Mouse (Mus musculus) embryonic facial prominence, embryonic 10.5 days (tissue): ENCODE measurements around the gene Gm14327. TPM values are rescaled to one million over a fixed set of nuclear protein-coding genes. Genes with fewer than 3 reads are reported as not detected.
"Not testable (repeated sequence)": the region's sequence is repeated elsewhere in the genome, so short reads cannot be mapped to it uniquely, and the experiment has no call there.

Experiments
- DNase-seq: peaks from one replicate; pipeline ENCODE4 v3.0.0-alpha.2; 2017; ENCODE audit warnings: low spot score
- H3K27ac ChIP-seq: fragments of 300-500 bp; sonication (generic); replicated peaks from 2 replicates; pipeline ENCODE4 v1.5.1; 2016; ENCODE audit warnings: mild to moderate bottlenecking
- H3K27me3 ChIP-seq: fragments of 300-500 bp; sonication (generic); replicated peaks from 2 replicates; pipeline ENCODE4 v1.6.1; 2016; ENCODE audit warnings: low read depth, mild to moderate bottlenecking; ENCODE audit not compliant: poor library complexity, severe bottlenecking
- H3K36me3 ChIP-seq: fragments of 300-500 bp; sonication (generic); replicated peaks from 2 replicates; pipeline ENCODE4 v1.6.1; 2016; ENCODE audit warnings: mild to moderate bottlenecking, moderate library complexity
- H3K4me1 ChIP-seq: fragments of 300-500 bp; sonication (generic); 2 replicates; pipeline ENCODE4 v1.6.1; 2016
- H3K4me3 ChIP-seq: fragments of 300-500 bp; sonication (generic); 2 replicates; pipeline ENCODE4 v1.5.1; 2016; ENCODE audit warnings: mild to moderate bottlenecking, moderate library complexity
- H3K9me3 ChIP-seq: fragments of 300-500 bp; sonication (generic); 2 replicates; pipeline ENCODE4 v1.6.1; 2016; ENCODE audit warnings: mild to moderate bottlenecking
- WGBS: fragments of 180-500 bp; shearing (Covaris S2); methylation state at CpG from one replicate; pipeline ENCODE4 v1.1.7; 2016; 5-methylcytosine and 5-hydroxymethylcytosine counted together
- polyA plus RNA-seq: library from polyadenylated mRNA; unstranded; fragments of >200 nt; fragmentation: Nextera tagmentation; extraction: Ambion mirVana; gene quantifications from 2 replicates; pipeline ENCODE4 v1.2.1, GENCODE M21; 2016

Gm14327 gene
- 2.9 and 3.4 TPM in 2 replicates for polyA plus RNA-seq

GRCm38 (mm10) chr2:177897046-177897578 is at the start of gene Gm14327:
Gene Gm14327, plus strand, starts transcription at chr2:177897096.
- not testable (repeated sequence) for H3K27me3 ChIP-seq, DNase-seq, H3K9me3 ChIP-seq, H3K4me1 ChIP-seq, H3K36me3 ChIP-seq, H3K27ac ChIP-seq
- 50% methylated on average over 12 of the region's 13 CpGs for WGBS
- peak within 1 kb of the TSS; percentile 38; the same call in 1 of the 2 replicates for H3K4me3 ChIP-seq

DNA sequence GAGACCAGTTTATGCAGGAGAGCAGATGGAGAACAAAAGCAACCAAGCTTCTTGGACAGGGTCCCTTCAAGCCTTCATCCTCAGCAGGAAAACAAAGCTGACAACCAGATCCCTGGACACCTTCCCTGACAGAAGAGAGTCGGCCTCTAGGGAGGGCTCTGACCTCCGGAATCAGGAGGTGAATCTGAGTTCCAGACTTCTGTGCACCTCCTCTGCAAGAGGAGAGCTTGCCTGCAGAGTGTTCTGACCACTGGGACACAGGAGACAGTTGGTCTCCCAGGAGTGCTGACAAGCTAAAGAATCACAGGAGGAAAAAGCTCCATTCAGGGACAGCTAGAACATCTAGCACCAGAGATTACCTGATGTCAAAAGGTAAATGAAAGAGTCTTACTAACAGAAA is 34.6 kb upstream of the Gm14327 start:
- WGBS, result 94% methylated on average over 2 of the region's 2 CpGs
- not testable (repeated sequence) for DNase-seq, H3K27me3 ChIP-seq

GRCm38 (mm10) chr2:177887743-177888142 is 9.2 kb upstream of the Gm14327 start:
- H3K9me3 ChIP-seq, DNase-seq, H3K27ac ChIP-seq, H3K4me3 ChIP-seq, H3K36me3 ChIP-seq, H3K4me1 ChIP-seq, H3K27me3 ChIP-seq: not testable (repeated sequence)
- 93% methylated on average over 14 of the region's 14 CpGs for WGBS

More for the DNA sequence above, 34.6 kb upstream of the Gm14327 start:
- H3K36me3 ChIP-seq, H3K4me1 ChIP-seq, H3K9me3 ChIP-seq, H3K27ac ChIP-seq, H3K4me3 ChIP-seq: not testable (repeated sequence)

DNA sequence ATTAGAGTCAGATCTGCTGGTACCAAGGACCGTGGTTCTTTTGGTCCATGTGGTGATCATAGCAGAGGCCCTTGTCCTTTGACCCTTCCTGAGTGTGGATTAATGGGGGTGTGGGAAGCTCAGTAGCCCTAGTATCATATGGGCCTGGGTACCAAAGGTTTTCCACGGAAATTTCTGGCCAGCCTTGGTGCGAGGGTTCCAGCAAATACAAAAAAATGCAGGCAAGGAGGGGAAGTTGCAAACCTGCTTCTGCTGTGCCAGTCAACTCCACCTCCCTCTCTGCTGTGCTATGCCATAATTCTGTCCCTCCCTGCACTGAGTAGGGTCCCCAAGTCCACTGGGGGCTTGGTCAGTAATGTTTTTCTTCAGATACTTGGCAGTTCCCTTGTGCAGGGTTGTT is 1.3 kb downstream of the Gm14327 start:
- H3K27me3 ChIP-seq, H3K9me3 ChIP-seq, DNase-seq, H3K36me3 ChIP-seq, H3K4me3 ChIP-seq, H3K27ac ChIP-seq, H3K4me1 ChIP-seq: not testable (repeated sequence)
- WGBS, result 86% methylated on average over 2 of the region's 3 CpGs

DNA sequence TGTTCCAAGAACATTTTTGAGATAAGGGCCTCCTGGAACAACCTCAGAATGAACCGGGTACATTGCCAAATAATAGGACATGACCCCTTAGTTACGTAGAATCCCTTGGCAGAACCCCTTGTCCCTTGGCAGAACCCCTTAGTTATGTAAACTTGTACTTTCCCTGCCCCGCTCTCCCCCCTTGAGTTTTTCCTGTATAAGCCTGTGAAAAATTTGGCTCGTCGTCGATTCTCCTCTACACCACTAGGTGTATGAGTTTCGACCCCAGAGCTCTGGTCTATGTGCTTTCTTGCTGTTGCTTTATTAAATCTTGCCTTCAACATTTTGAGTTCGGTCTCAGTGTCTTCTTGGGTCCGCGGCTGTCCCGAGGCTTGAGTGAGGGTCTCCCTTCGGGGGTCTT is 6.4 kb downstream of the Gm14327 start:
- not testable (repeated sequence) for DNase-seq, H3K4me1 ChIP-seq, H3K27me3 ChIP-seq, H3K36me3 ChIP-seq, H3K4me3 ChIP-seq, H3K27ac ChIP-seq, H3K9me3 ChIP-seq
- WGBS, result 97% methylated on average over 5 of the region's 12 CpGs

DNA sequence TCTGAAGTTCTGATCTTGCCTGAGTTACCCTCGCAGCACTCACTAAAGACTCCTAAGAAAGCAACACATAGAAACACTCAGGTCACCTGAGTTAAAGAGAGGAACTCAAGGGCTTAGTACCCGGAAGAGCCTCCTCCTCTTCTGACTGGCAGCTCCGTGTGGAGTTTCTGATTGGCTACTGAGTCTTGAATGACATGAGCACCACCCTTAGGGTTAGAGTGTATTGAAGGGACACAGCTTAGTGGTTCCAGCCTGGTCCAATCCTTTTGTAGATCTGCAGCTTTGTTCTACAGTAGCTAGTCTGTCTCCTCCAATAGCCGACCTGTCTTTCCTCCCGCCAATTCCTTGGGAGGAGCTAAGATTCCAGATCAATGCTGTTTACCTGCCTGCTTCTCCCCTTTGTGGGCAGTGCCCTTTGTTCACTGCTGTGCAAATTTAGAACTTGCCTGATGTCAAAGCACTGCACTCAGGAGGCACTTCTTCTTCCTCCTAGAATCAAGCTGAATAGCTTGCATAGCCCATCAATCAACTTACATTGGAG is 28.7 kb downstream of the Gm14327 start, which contains the start of gene Zfp972:
Gene Zfp972 (minus strand): TSS at position 51 of the 541 bp plus-strand sequence.
- not testable (repeated sequence) for H3K36me3 ChIP-seq, H3K27me3 ChIP-seq, H3K27ac ChIP-seq, DNase-seq, H3K4me1 ChIP-seq, H3K4me3 ChIP-seq, H3K9me3 ChIP-seq
- WGBS, result 62% methylated on average over 4 of the region's 5 CpGs

Other genes with a start within 250 kb of the Gm14327 start
- gene Gm14322, start 137.8 kb upstream of the Gm14327 start, polyA plus RNA-seq, result 7.6 and 11.3 TPM in 2 replicates
- 35.1 and 40.2 TPM in 2 replicates for gene Gm14325, start 56.8 kb upstream of the Gm14327 start, polyA plus RNA-seq
- not detected in 2 replicates for gene Zfp972, start 28.5 kb downstream of the Gm14327 start, polyA plus RNA-seq
- 16.7 and 22.3 TPM in 2 replicates for gene Gm14326, start 60.2 kb downstream of the Gm14327 start, polyA plus RNA-seq
- 14.7 and 15.0 TPM in 2 replicates for gene Zfp971, start 126.2 kb downstream of the Gm14327 start, polyA plus RNA-seq
- gene Zfp931, start 181.4 kb downstream of the Gm14327 start, polyA plus RNA-seq, result 16.5 and 17.7 TPM in 2 replicates
- 3.8 and 4.6 TPM in 2 replicates for gene Phactr3, start 221.9 kb downstream of the Gm14327 start, polyA plus RNA-seq